9 mouse cellular contexts compared by ENCODE assay signal in the genomic region with DNA sequence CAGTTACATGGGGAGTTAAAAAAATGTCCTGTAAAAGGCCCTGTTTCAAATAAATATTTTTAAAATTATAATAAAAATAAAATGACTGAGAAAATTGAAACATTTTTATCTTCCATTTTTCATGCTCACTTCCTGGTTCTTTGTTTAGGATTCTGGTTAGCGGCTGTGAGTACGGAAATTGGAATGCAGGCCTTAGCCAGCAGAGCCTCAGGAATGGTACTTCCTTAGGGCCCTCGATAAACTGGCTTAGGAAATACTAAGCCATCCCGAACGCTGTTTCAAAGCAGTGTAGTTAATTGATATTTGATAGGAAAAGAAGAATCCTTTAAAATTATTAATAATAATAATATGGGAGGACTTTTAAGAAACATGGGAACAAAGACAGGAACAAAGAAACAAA. TPM values are rescaled to one million over a fixed set of nuclear protein-coding genes. Genes with fewer than 3 reads are reported as not detected.
DNase-seq lines count a peak whose midpoint lies in the region; ATAC-seq and TF ChIP-seq lines count a peak whose summit lies in the region.
"Had no signal": no experiment of that assay in that cellular context is flagged by ENCODE, and none has a peak within 500 bp of the region (broad histone marks: within the 10 kb centered on the region; RNA-seq: fewer than 3 reads in every experiment).

No protein-coding gene starts in this region.

- peak overlapping the region; percentile 49 for H3K4me2 ChIP-seq in neural tube, embryonic 11.5 days (ENCODE audit: low read depth)
- peak overlapping the region; percentile 55 for H3K4me2 ChIP-seq in forebrain, embryonic 12.5 days
- H3K4me2 ChIP-seq in limb, embryonic 14.5 days (replicated peaks; ENCODE audit: low read depth, low read length, severe bottlenecking): peak overlapping the region; percentile 44
- peak overlapping the region; percentile 64 for H3K4me2 ChIP-seq in stomach, postnatal 0 days (replicated peaks; ENCODE audit: low read depth)

- H3K9me3 ChIP-seq in neural tube, embryonic 11.5 days (ENCODE audit: control insufficient read depth, low read length): no peaks in the 10 kb centered on the region
- no peaks in the 10 kb centered on the region for H3K9me3 ChIP-seq in forebrain, embryonic 12.5 days
- no peaks in the 10 kb centered on the region for H3K9me3 ChIP-seq in limb, embryonic 14.5 days (ENCODE audit: control insufficient read depth, low read length)
- H3K9me3 ChIP-seq in stomach, postnatal 0 days (ENCODE audit: control insufficient read depth, low read length): no peaks in the 10 kb centered on the region

- peak overlapping the region; percentile 72 for H3K27ac ChIP-seq in neural tube, embryonic 11.5 days (ENCODE audit: low read depth, low read length)
- peak overlapping the region; percentile 96 for H3K27ac ChIP-seq in forebrain, embryonic 12.5 days
- H3K27ac ChIP-seq in limb, embryonic 14.5 days (replicated peaks; ENCODE audit: low read depth, low read length): peak overlapping the region; percentile 88
- H3K27ac ChIP-seq in stomach, postnatal 0 days (replicated peaks): peak overlapping the region; percentile 81

- no peaks in the 10 kb centered on the region for H3K36me3 ChIP-seq in neural tube, embryonic 11.5 days (ENCODE audit: control insufficient read depth, insufficient read depth, low read length)
- no peaks in the 10 kb centered on the region for H3K36me3 ChIP-seq in forebrain, embryonic 12.5 days (replicated peaks)
- H3K36me3 ChIP-seq in limb, embryonic 14.5 days (ENCODE audit: control insufficient read depth, insufficient read depth, low read length): no peaks in the 10 kb centered on the region
- H3K36me3 ChIP-seq in stomach, postnatal 0 days (ENCODE audit: control insufficient read depth, insufficient read depth, low read length): no peaks in the 10 kb centered on the region

- H3K4me3 ChIP-seq in neural tube, embryonic 11.5 days (ENCODE audit: low read depth, low read length): peak overlapping the region; percentile 23
- peak overlapping the region; percentile 36; the same call in 1 of the 2 replicates for H3K4me3 ChIP-seq in forebrain, embryonic 12.5 days (replicated peaks)
- H3K4me3 ChIP-seq in limb, embryonic 14.5 days (replicated peaks; ENCODE audit: low read length): peak overlapping the region; percentile 43
- H3K4me3 ChIP-seq in stomach, postnatal 0 days (ENCODE audit: low read depth, low read length): peak overlapping the region; percentile 42; the same call in 1 of the 2 replicates
- H3K4me3 ChIP-seq: myocyte had no signal

- H3K4me1 ChIP-seq in neural tube, embryonic 11.5 days (ENCODE audit: control insufficient read depth, insufficient read depth, low read length): no peaks in the 10 kb centered on the region
- H3K4me1 ChIP-seq in forebrain, embryonic 12.5 days: peaks cover 13% of the 10 kb centered on the region
- H3K4me1 ChIP-seq in limb, embryonic 14.5 days (ENCODE audit: control insufficient read depth, insufficient read depth, low read length): 0 out of 2 replicates have a peak, but pooled peaks cover 4% of the 10 kb centered on the region
- H3K4me1 ChIP-seq in stomach, postnatal 0 days (replicated peaks; ENCODE audit: control insufficient read depth, insufficient read depth): 0 out of 2 replicates have a peak, but pooled peaks cover 3% of the 10 kb centered on the region

- H3K9ac ChIP-seq in neural tube, embryonic 11.5 days (ENCODE audit: low read length): peak overlapping the region; percentile 65
- H3K9ac ChIP-seq in forebrain, embryonic 12.5 days: peak overlapping the region; percentile 79
- H3K9ac ChIP-seq in limb, embryonic 14.5 days (ENCODE audit: low read depth, low read length, severe bottlenecking): peak overlapping the region; percentile 80
- peak overlapping the region; percentile 69; the same call in 1 of the 2 replicates for H3K9ac ChIP-seq in stomach, postnatal 0 days (ENCODE audit: low read length)

- no peak for TF ChIP-seq EP300 in stomach, postnatal 0 days (optimal IDR thresholded peaks at IDR 0.05)

- WGBS in neural tube, embryonic 11.5 days: 28% methylated on average over 5 of the region's 5 CpGs
- WGBS in forebrain, embryonic 12.5 days: 15% methylated on average over 5 of the region's 5 CpGs
- WGBS in limb, embryonic 14.5 days: 7% methylated on average over 5 of the region's 5 CpGs
- WGBS in stomach, postnatal 0 days: 1% methylated on average over 5 of the region's 5 CpGs

- TF ChIP-seq CTCF in stomach, postnatal 0 days (IDR thresholded peaks at IDR 0.05; ENCODE audit: low read depth): no peak

- no peak for TF ChIP-seq POLR2A in limb, embryonic 14.5 days (IDR thresholded peaks at IDR 0.05; ENCODE audit: borderline replicate concordance, extremely low read depth, insufficient read depth, insufficient read length)

- DNase-seq in neural tube, embryonic 11.5 days (ENCODE audit: low spot score): no peak
- DNase-seq in neural tube, embryonic 10.5 days (ENCODE audit: extremely low spot score, low spot score): no peak
- peak; percentile 57 for DNase-seq in limb, embryonic 14.5 days (ENCODE audit: low spot score)
- no peak for DNase-seq in stomach, postnatal 0 days (ENCODE audit: low spot score)
- no peak for DNase-seq in ovary, postnatal 10 days (ENCODE audit: low spot score)
- DNase-seq in natural killer cell, adult 2 months (ENCODE audit: low spot score in 2 of 2): no peak

- no peak for ATAC-seq in neural tube, embryonic 11.5 days (ENCODE audit: insufficient read depth, low FRiP score, low TSS enrichment)
- ATAC-seq in forebrain, embryonic 12.5 days (ENCODE audit: low FRiP score): no peak
- peak; percentile 58 for ATAC-seq in limb, embryonic 14.5 days (ENCODE audit: low FRiP score, low read depth)
- 0 out of 2 replicates have a peak, but pooled peaks have one; percentile 48 for ATAC-seq in stomach, postnatal 0 days (ENCODE audit: low FRiP score, low TSS enrichment)
- ATAC-seq in CD4-positive, CD25-positive, alpha-beta regulatory T cell, adult 4 months: no peak

- no peaks in the 10 kb centered on the region for H3K27me3 ChIP-seq in neural tube, embryonic 11.5 days (ENCODE audit: control insufficient read depth, insufficient read depth, low read length)
- 0 out of 2 replicates have a peak, but pooled peaks cover 5% of the 10 kb centered on the region for H3K27me3 ChIP-seq in forebrain, embryonic 12.5 days
- no peaks in the 10 kb centered on the region for H3K27me3 ChIP-seq in limb, embryonic 14.5 days (ENCODE audit: control insufficient read depth, insufficient read depth, low read length)
- no peaks in the 10 kb centered on the region for H3K27me3 ChIP-seq in stomach, postnatal 0 days (ENCODE audit: control insufficient read depth, insufficient read depth, low read length)

RNA-seq across cellular contexts. Expression of gene Nfe2l3, which starts 53.4 kb away (rescaled TPM):
- 0.44 and 1.7 TPM in 2 replicates for polyA plus RNA-seq in neural tube, embryonic 11.5 days (2014; fragmentation: Nextera tagmentation; extraction: Ambion mirVana)
- 2.2 and 2.3 TPM in 2 replicates for polyA plus RNA-seq in forebrain, embryonic 12.5 days (2016; fragmentation: Nextera tagmentation; extraction: Ambion mirVana)
- polyA plus RNA-seq in limb, embryonic 14.5 days (2012; rRNA removed): 2.4 TPM in 2 replicates
- 2.4 and 4.0 TPM in 2 replicates for polyA plus RNA-seq in limb, embryonic 14.5 days (2014; fragmentation: Nextera tagmentation; extraction: Ambion mirVana)
- 19.6 and 20.9 TPM in 2 replicates for polyA plus RNA-seq in stomach, postnatal 0 days (2015; fragmentation: Nextera tagmentation; extraction: Ambion mirVana)
- polyA plus RNA-seq in CD4-positive, CD25-positive, alpha-beta regulatory T cell, adult 4 months (2017; shearing (Covaris generic)): 1 to 10 TPM in 1 of 2 experiments, under 1 TPM in 1; 0.84 to 1.1 TPM

Comparison
In these comparisons a context has a peak if more than half of its experiments do, and no peak if none do; other contexts are left out.
1. ATAC-seq: peak in limb, embryonic 14.5 days (single experiment) and stomach, postnatal 0 days (single experiment); none in neural tube, embryonic 11.5 days (single experiment), forebrain, embryonic 12.5 days (single experiment) and CD4-positive, CD25-positive, alpha-beta regulatory T cell, adult 4 months (single experiment).
2. Peak in every context shown above with its lines, with median percentiles within 50 percentile points of each other: H3K27ac ChIP-seq, H3K4me2 ChIP-seq, H3K4me3 ChIP-seq and H3K9ac ChIP-seq.